Mouse (Mus musculus): Measurements from ENCODE around the gene Gm960. TPM values are rescaled to one million over a fixed set of nuclear protein-coding genes. Genes with fewer than 3 reads are reported as not detected.

The Gm960 gene
- 4.1 and 5.0 TPM in 2 replicates for polyA plus RNA-seq (2014; fragmentation: Nextera tagmentation; extraction: Ambion mirVana)

DNA sequence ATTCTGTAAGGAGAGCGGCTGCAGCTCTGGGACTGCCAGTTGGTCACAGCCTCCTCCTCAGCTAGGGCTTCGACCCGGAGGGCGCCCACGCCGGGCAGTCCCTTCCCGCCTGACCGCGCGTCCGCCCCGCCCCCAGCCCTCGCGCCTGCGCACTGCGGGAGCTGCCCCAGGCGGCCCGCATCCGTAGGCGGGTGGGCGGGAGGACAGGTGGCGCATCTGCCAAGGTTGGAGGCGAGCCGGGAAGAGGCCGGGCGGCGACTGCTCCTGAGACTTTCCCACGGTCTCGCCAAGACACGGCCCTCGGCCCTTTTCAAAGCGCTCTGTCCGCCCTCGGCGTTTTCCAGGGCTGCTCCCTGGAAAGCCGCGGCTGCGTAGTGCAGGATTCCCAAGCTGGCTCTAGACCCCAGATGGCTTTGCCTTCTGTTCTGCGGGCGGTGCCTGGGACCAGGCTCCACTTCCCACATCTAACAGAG lies at the start of gene Gm960:
Gene Gm960 (minus strand): TSS at position 464 of the 473 bp plus-strand sequence.
- Histone ChIP-seq H3K4me2 (ENCODE audit: low read length) (peak within 1 kb of the TSS; percentile 71), H3K36me3 (ENCODE audit: control insufficient read depth, insufficient read depth, low read length) (no peaks in the 10 kb centered on the region), H3K27ac (ENCODE audit: low read depth, low read length) (peak within 1 kb of the TSS; percentile 88), H3K27me3 (replicated peaks; ENCODE audit: control insufficient read depth, insufficient read depth, low read length) (peaks cover 3% of the 10 kb centered on the region; the same call in 1 of the 2 replicates), H3K4me1 (ENCODE audit: control insufficient read depth, insufficient read depth, low read length) (peaks cover 4% of the 10 kb centered on the region), H3K9ac (ENCODE audit: low read length) (peak within 1 kb of the TSS; percentile 83), H3K9me3 (replicated peaks; ENCODE audit: control insufficient read depth, low read length) (no peaks in the 10 kb centered on the region), H3K4me3 (ENCODE audit: low read depth, low read length) (peak within 1 kb of the TSS; percentile 56)
- ATAC-seq (peak; percentile 97), DNase-seq (ENCODE audit: low spot score) (peak; percentile 85)
- WGBS, result under 1% methylated on average over 40 of the region's 40 CpGs

GRCm38 (mm10) chr19:4747631-4748312 lies 49.3 kb upstream of the Gm960 start:
- Histone ChIP-seq H3K36me3 (ENCODE audit: control insufficient read depth, insufficient read depth, low read length) (peaks cover 90% of the 10 kb centered on the region), H3K4me3 (ENCODE audit: low read depth, low read length) (no peak overlapping the region), H3K9ac (ENCODE audit: low read length) (no peak overlapping the region), H3K27me3 (replicated peaks; ENCODE audit: control insufficient read depth, insufficient read depth, low read length) (no peaks in the 10 kb centered on the region), H3K4me1 (ENCODE audit: control insufficient read depth, insufficient read depth, low read length) (no peaks in the 10 kb centered on the region), H3K4me2 (ENCODE audit: low read length) (no peak overlapping the region), H3K27ac (ENCODE audit: low read depth, low read length) (no peak overlapping the region), H3K9me3 (replicated peaks; ENCODE audit: control insufficient read depth, low read length) (no peaks in the 10 kb centered on the region)
- ATAC-seq (no peak), DNase-seq (ENCODE audit: low spot score) (no peak)
- 89% methylated on average over 9 of the region's 9 CpGs for WGBS

GRCm38 (mm10) chr19:4746611-4747010 lies 48.1 kb upstream of the Gm960 start:
- DNase-seq (ENCODE audit: low spot score), result no peak
- Histone ChIP-seq H3K27ac (ENCODE audit: low read depth, low read length) (no peak overlapping the region), H3K36me3 (ENCODE audit: control insufficient read depth, insufficient read depth, low read length) (peaks cover 93% of the 10 kb centered on the region), H3K27me3 (replicated peaks; ENCODE audit: control insufficient read depth, insufficient read depth, low read length) (no peaks in the 10 kb centered on the region), H3K4me3 (ENCODE audit: low read depth, low read length) (no peak overlapping the region), H3K4me2 (ENCODE audit: low read length) (no peak overlapping the region), H3K9me3 (replicated peaks; ENCODE audit: control insufficient read depth, low read length) (no peaks in the 10 kb centered on the region), H3K4me1 (ENCODE audit: control insufficient read depth, insufficient read depth, low read length) (no peaks in the 10 kb centered on the region), H3K9ac (ENCODE audit: low read length) (no peak overlapping the region)
- 89% methylated on average over 14 of the region's 14 CpGs for WGBS
- ATAC-seq, result no peak

- no peaks in the 10 kb centered on the region for H3K9me3 ChIP-seq (replicated peaks; ENCODE audit: control insufficient read depth, low read length)
- ATAC-seq, result no peak
- H3K4me1 ChIP-seq (ENCODE audit: control insufficient read depth, insufficient read depth, low read length), result no peaks in the 10 kb centered on the region
- no peak overlapping the region for H3K4me3 ChIP-seq (ENCODE audit: low read depth, low read length)
- H3K4me2 ChIP-seq (ENCODE audit: low read length), result no peak overlapping the region
- no peak for DNase-seq (ENCODE audit: low spot score)
- no peaks in the 10 kb centered on the region for H3K27me3 ChIP-seq (replicated peaks; ENCODE audit: control insufficient read depth, insufficient read depth, low read length)
- H3K27ac ChIP-seq (ENCODE audit: low read depth, low read length), result no peak overlapping the region
- H3K36me3 ChIP-seq (ENCODE audit: control insufficient read depth, insufficient read depth, low read length), result peaks cover 93% of the 10 kb centered on the region
- WGBS, result 91% methylated on average over 10 of the region's 10 CpGs
- H3K9ac ChIP-seq (ENCODE audit: low read length), result no peak overlapping the region
Measured at GRCm38 (mm10) chr19:4745681-4746080, 47.2 kb upstream of the Gm960 start.

DNA sequence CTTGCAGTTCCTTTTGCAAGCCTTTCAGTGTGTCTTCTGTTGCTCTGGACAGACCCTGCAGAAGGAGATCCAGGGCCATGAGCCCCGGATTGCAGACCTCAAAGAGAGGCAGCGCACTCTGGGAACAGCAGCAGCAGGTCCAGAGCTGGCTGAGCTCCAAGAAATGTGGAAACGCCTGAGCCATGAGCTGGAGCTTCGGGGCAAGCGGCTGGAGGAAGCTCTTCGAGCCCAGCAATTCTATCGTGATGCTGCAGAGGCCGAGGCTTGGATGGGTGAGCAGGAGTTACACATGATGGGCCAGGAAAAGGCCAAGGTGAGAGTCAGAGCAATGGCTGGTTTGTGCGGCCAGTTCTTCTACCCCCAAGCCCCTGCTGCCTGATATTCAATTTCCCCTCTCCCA lies 46.6 kb upstream of the Gm960 start:
- DNase-seq (ENCODE audit: low spot score), result peak; percentile 44
- no peak for ATAC-seq

DNA sequence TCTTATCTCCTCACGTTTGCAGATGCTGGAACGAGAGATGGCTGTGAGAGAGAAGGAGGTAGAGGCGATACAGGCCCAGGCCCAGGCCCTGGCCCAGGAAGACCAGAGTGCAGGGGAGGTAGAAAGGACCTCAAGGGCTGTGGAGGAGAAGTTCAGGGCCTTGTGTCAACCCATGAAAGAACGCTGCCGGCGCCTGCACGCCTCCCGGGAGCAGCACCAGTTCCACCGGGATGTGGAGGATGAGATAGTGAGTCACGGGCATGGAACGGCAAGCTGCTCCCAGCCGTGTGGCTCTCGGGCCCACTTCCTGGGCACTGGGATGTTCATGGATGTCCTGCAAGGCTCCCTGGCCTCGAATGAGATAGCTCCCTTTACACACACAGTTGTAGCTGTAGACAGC lies 45.6 kb upstream of the Gm960 start:
- no peaks in the 10 kb centered on the region for H3K9me3 ChIP-seq (replicated peaks; ENCODE audit: control insufficient read depth, low read length)
- no peak overlapping the region for H3K4me3 ChIP-seq (ENCODE audit: low read depth, low read length)
- DNase-seq (ENCODE audit: low spot score) (no peak), ATAC-seq (no peak)
- H3K4me1 ChIP-seq (ENCODE audit: control insufficient read depth, insufficient read depth, low read length), result no peaks in the 10 kb centered on the region
- WGBS, result 83% methylated on average over 14 of the region's 14 CpGs
- peaks cover 93% of the 10 kb centered on the region for H3K36me3 ChIP-seq (ENCODE audit: control insufficient read depth, insufficient read depth, low read length)
- no peak overlapping the region for H3K4me2 ChIP-seq (ENCODE audit: low read length)
- H3K9ac ChIP-seq (ENCODE audit: low read length), result no peak overlapping the region
- H3K27me3 ChIP-seq (replicated peaks; ENCODE audit: control insufficient read depth, insufficient read depth, low read length), result no peaks in the 10 kb centered on the region
- H3K27ac ChIP-seq (ENCODE audit: low read depth, low read length), result no peak overlapping the region

More for the DNA sequence above, 46.6 kb upstream of the Gm960 start:
- Histone ChIP-seq H3K4me1 (ENCODE audit: control insufficient read depth, insufficient read depth, low read length) (no peaks in the 10 kb centered on the region), H3K4me2 (ENCODE audit: low read length) (no peak overlapping the region), H3K27ac (ENCODE audit: low read depth, low read length) (no peak overlapping the region), H3K4me3 (ENCODE audit: low read depth, low read length) (no peak overlapping the region), H3K27me3 (replicated peaks; ENCODE audit: control insufficient read depth, insufficient read depth, low read length) (no peaks in the 10 kb centered on the region), H3K9ac (ENCODE audit: low read length) (no peak overlapping the region), H3K36me3 (ENCODE audit: control insufficient read depth, insufficient read depth, low read length) (peaks cover 93% of the 10 kb centered on the region), H3K9me3 (replicated peaks; ENCODE audit: control insufficient read depth, low read length) (no peaks in the 10 kb centered on the region)
- 60% methylated on average over 9 of the region's 9 CpGs for WGBS

- DNase-seq (ENCODE audit: low spot score) (peak; percentile 70), ATAC-seq (no peak)
- H3K9me3 ChIP-seq (replicated peaks; ENCODE audit: control insufficient read depth, low read length), result no peaks in the 10 kb centered on the region
- no peak overlapping the region for H3K27ac ChIP-seq (ENCODE audit: low read depth, low read length)
- no peak overlapping the region for H3K4me2 ChIP-seq (ENCODE audit: low read length)
- H3K4me1 ChIP-seq (ENCODE audit: control insufficient read depth, insufficient read depth, low read length), result no peaks in the 10 kb centered on the region
- no peak overlapping the region for H3K9ac ChIP-seq (ENCODE audit: low read length)
- H3K4me3 ChIP-seq (ENCODE audit: low read depth, low read length), result no peak overlapping the region
- H3K36me3 ChIP-seq (ENCODE audit: control insufficient read depth, insufficient read depth, low read length), result peaks cover 92% of the 10 kb centered on the region
- WGBS, result 35% methylated on average over 5 of the region's 5 CpGs
- H3K27me3 ChIP-seq (replicated peaks; ENCODE audit: control insufficient read depth, insufficient read depth, low read length), result no peaks in the 10 kb centered on the region
Measured at GRCm38 (mm10) chr19:4743524-4743923, 45.1 kb upstream of the Gm960 start.

DNA sequence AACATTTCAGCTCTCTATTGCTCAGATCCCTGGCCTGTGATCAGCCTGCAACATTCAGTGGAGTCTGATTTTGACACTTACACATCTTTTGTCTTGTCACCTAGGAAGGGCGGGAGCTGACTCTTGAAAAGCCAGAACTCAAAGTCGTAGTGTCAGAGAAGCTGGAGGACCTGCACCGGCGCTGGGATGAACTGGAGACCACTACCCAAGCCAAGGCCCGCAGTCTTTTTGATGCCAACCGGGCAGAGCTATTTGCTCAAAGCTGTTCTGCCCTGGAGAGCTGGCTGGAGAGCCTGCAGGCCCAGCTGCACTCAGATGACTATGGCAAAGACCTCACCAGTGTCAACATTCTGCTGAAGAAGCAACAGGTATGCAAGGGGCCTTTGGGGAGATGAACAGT lies 43.8 kb upstream of the Gm960 start:
- WGBS, result 92% methylated on average over 6 of the region's 6 CpGs
- Histone ChIP-seq H3K36me3 (ENCODE audit: control insufficient read depth, insufficient read depth, low read length) (peaks cover 92% of the 10 kb centered on the region), H3K27me3 (replicated peaks; ENCODE audit: control insufficient read depth, insufficient read depth, low read length) (no peaks in the 10 kb centered on the region), H3K4me2 (ENCODE audit: low read length) (no peak overlapping the region), H3K9me3 (replicated peaks; ENCODE audit: control insufficient read depth, low read length) (no peaks in the 10 kb centered on the region), H3K4me3 (ENCODE audit: low read depth, low read length) (no peak overlapping the region), H3K27ac (ENCODE audit: low read depth, low read length) (no peak overlapping the region), H3K4me1 (ENCODE audit: control insufficient read depth, insufficient read depth, low read length) (no peaks in the 10 kb centered on the region), H3K9ac (ENCODE audit: low read length) (no peak overlapping the region)
- no peak for DNase-seq (ENCODE audit: low spot score)
- no peak for ATAC-seq

DNA sequence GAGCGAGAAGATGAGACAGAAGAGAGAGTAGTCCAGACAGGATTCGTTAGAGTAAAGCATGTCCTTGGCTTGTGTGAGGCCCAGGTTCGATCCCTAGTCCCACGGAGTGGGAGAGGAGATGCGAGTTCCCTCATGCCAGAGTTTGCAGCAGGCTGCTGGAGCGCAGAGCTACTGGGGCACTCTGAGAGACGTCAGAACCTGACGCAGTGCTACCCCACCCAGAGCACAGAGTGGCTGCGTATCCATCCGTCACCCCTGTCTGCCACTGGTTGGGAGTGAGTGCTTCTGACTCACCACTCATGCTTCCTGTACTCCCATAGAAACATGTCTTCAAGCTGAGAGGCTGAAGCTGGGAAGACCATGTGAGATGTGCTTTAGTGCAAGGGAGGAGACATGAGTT lies 43.0 kb upstream of the Gm960 start:
- no peak overlapping the region for H3K27ac ChIP-seq (ENCODE audit: low read depth, low read length)
- H3K4me3 ChIP-seq (ENCODE audit: low read depth, low read length), result no peak overlapping the region
- H3K4me1 ChIP-seq (ENCODE audit: control insufficient read depth, insufficient read depth, low read length), result no peaks in the 10 kb centered on the region
- no peaks in the 10 kb centered on the region for H3K27me3 ChIP-seq (replicated peaks; ENCODE audit: control insufficient read depth, insufficient read depth, low read length)
- no peak for DNase-seq (ENCODE audit: low spot score)
- H3K4me2 ChIP-seq (ENCODE audit: low read length), result no peak overlapping the region
- no peak overlapping the region for H3K9ac ChIP-seq (ENCODE audit: low read length)
- no peak for ATAC-seq
- no peaks in the 10 kb centered on the region for H3K9me3 ChIP-seq (replicated peaks; ENCODE audit: control insufficient read depth, low read length)
- WGBS, result 87% methylated on average over 10 of the region's 10 CpGs
- peaks cover 92% of the 10 kb centered on the region for H3K36me3 ChIP-seq (ENCODE audit: control insufficient read depth, insufficient read depth, low read length)

All from forebrain, embryonic 14.5 days (tissue).